Mouse (Mus musculus): ENCODE results near the gene Cd19. TPM values are rescaled to one million over a fixed set of nuclear protein-coding genes. Genes with fewer than 3 reads are reported as not detected.

Gene Cd19
- polyA plus RNA-seq, 1 experiment from 2014 or later = 0.12 TPM

- WGBS = 29% methylated on average over 15 of the region's 15 CpGs
- peak; percentile 16 for ATAC-seq (replicated peaks; ENCODE audit: low FRiP score)
- Histone ChIP-seq H3K4me1 (peaks cover 15% of the 10 kb centered on the region), H3K9ac (peak overlapping the region; percentile 51), H3K9me3 (replicated peaks) (0 out of 2 replicates have a peak, but pooled peaks cover 3% of the 10 kb centered on the region), H3K36me3 (peaks cover 26% of the 10 kb centered on the region), H3K27me3 (no peaks in the 10 kb centered on the region), H3K4me3 (replicated peaks) (peak overlapping the region; percentile 72), H3K4me2 (peak overlapping the region; percentile 79), H3K27ac (0 out of 2 replicates have a peak overlapping the region, but pooled peaks have one; percentile 15)
These were observed 14.8 kb upstream of the Cd19 start for GRCm38 (mm10) chr7:126429503-126429898.

GRCm38 (mm10) chr7:126428631-126429502 is 14.2 kb upstream of the Cd19 start, which contains the start of gene Rabep2:
TSS of gene Rabep2 (plus strand) at chr7:126428759.
- Histone ChIP-seq H3K4me1 (peaks cover 15% of the 10 kb centered on the region), H3K4me2 (peak within 1 kb of the TSS; percentile 79), H3K9ac (peak within 1 kb of the TSS; percentile 67), H3K27ac (peak within 1 kb of the TSS; percentile 96), H3K27me3 (no peaks in the 10 kb centered on the region), H3K36me3 (peaks cover 19% of the 10 kb centered on the region), H3K4me3 (replicated peaks) (peak within 1 kb of the TSS; percentile 72), H3K9me3 (replicated peaks) (0 out of 2 replicates have a peak, but pooled peaks cover 3% of the 10 kb centered on the region)
- WGBS = under 1% methylated on average over 80 of the region's 82 CpGs
- peak; percentile 94 for ATAC-seq (replicated peaks; ENCODE audit: low FRiP score)

- peaks cover 15% of the 10 kb centered on the region for H3K4me1 ChIP-seq
- peak overlapping the region; percentile 96 for H3K27ac ChIP-seq
- no peaks in the 10 kb centered on the region for H3K27me3 ChIP-seq
- no peak for ATAC-seq (replicated peaks; ENCODE audit: low FRiP score)
- WGBS = 15% methylated on average over 4 of the region's 4 CpGs
- H3K4me3 ChIP-seq (replicated peaks) = peak overlapping the region; percentile 72
- H3K36me3 ChIP-seq = peaks cover 13% of the 10 kb centered on the region
- 0 out of 2 replicates have a peak, but pooled peaks cover 3% of the 10 kb centered on the region for H3K9me3 ChIP-seq (replicated peaks)
- H3K4me2 ChIP-seq = peak overlapping the region; percentile 79
- H3K9ac ChIP-seq = peak overlapping the region; percentile 67
These were observed 13.5 kb upstream of the Cd19 start for GRCm38 (mm10) chr7:126428154-126428553.

- ATAC-seq (replicated peaks; ENCODE audit: low FRiP score) = no peak
- peaks cover 15% of the 10 kb centered on the region for H3K4me1 ChIP-seq
- 50% methylated on average over 12 of the region's 13 CpGs for WGBS
- peaks cover 9% of the 10 kb centered on the region for H3K36me3 ChIP-seq
- no peak overlapping the region for H3K9ac ChIP-seq
- 0 out of 2 replicates have a peak, but pooled peaks cover 3% of the 10 kb centered on the region for H3K9me3 ChIP-seq (replicated peaks)
- H3K27ac ChIP-seq = no peak overlapping the region
- no peak overlapping the region for H3K4me2 ChIP-seq
- H3K4me3 ChIP-seq (replicated peaks) = no peak overlapping the region
- H3K27me3 ChIP-seq = no peaks in the 10 kb centered on the region
These were observed 12.7 kb upstream of the Cd19 start for GRCm38 (mm10) chr7:126427323-126427860.

- H3K27me3 ChIP-seq = no peaks in the 10 kb centered on the region
- no peaks in the 10 kb centered on the region for H3K36me3 ChIP-seq
- H3K4me3 ChIP-seq (replicated peaks) = no peak overlapping the region
- ATAC-seq (replicated peaks; ENCODE audit: low FRiP score) = no peak
- 0 out of 2 replicates have a peak, but pooled peaks cover 3% of the 10 kb centered on the region for H3K9me3 ChIP-seq (replicated peaks)
- H3K9ac ChIP-seq = no peak overlapping the region
- H3K4me1 ChIP-seq = peaks cover 10% of the 10 kb centered on the region
- H3K4me2 ChIP-seq = no peak overlapping the region
- no peak overlapping the region for H3K27ac ChIP-seq
- 84% methylated on average over 6 of the region's 6 CpGs for WGBS
These were observed 9.5 kb upstream of the Cd19 start for GRCm38 (mm10) chr7:126424161-126424560.

- H3K4me2 ChIP-seq = no peak overlapping the region
- no peak for ATAC-seq (replicated peaks; ENCODE audit: low FRiP score)
- WGBS = 80% methylated on average over 5 of the region's 5 CpGs
- no peak overlapping the region for H3K4me3 ChIP-seq (replicated peaks)
- H3K27ac ChIP-seq = no peak overlapping the region
- H3K9ac ChIP-seq = no peak overlapping the region
- H3K9me3 ChIP-seq (replicated peaks) = 0 out of 2 replicates have a peak, but pooled peaks cover 3% of the 10 kb centered on the region
- peaks cover under 1% of the 10 kb centered on the region; the same call in 1 of the 2 replicates for H3K4me1 ChIP-seq
- no peaks in the 10 kb centered on the region for H3K36me3 ChIP-seq
- no peaks in the 10 kb centered on the region for H3K27me3 ChIP-seq
These were observed 7.1 kb upstream of the Cd19 start for GRCm38 (mm10) chr7:126421756-126422155.

GRCm38 (mm10) chr7:126418496-126418895 is 3.8 kb upstream of the Cd19 start:
- no peak overlapping the region for H3K9ac ChIP-seq
- H3K4me1 ChIP-seq = peaks cover 3% of the 10 kb centered on the region; the same call in 1 of the 2 replicates
- WGBS = 70% methylated on average over 3 of the region's 3 CpGs
- H3K4me2 ChIP-seq = no peak overlapping the region
- H3K27ac ChIP-seq = no peak overlapping the region
- H3K4me3 ChIP-seq (replicated peaks) = no peak overlapping the region
- no peak for ATAC-seq (replicated peaks; ENCODE audit: low FRiP score)
- H3K36me3 ChIP-seq = no peaks in the 10 kb centered on the region
- no peaks in the 10 kb centered on the region for H3K9me3 ChIP-seq (replicated peaks)
- H3K27me3 ChIP-seq = no peaks in the 10 kb centered on the region

GRCm38 (mm10) chr7:126417606-126418005 is 2.9 kb upstream of the Cd19 start:
- no peaks in the 10 kb centered on the region for H3K36me3 ChIP-seq
- H3K9me3 ChIP-seq (replicated peaks) = no peaks in the 10 kb centered on the region
- no peak overlapping the region for H3K9ac ChIP-seq
- H3K27me3 ChIP-seq = no peaks in the 10 kb centered on the region
- WGBS = 82% methylated on average over 4 of the region's 4 CpGs
- no peak overlapping the region for H3K27ac ChIP-seq
- H3K4me1 ChIP-seq = peaks cover 3% of the 10 kb centered on the region; the same call in 1 of the 2 replicates
- no peak for ATAC-seq (replicated peaks; ENCODE audit: low FRiP score)
- H3K4me2 ChIP-seq = no peak overlapping the region
- H3K4me3 ChIP-seq (replicated peaks) = no peak overlapping the region

- Histone ChIP-seq H3K36me3 (no peaks in the 10 kb centered on the region), H3K27me3 (no peaks in the 10 kb centered on the region), H3K4me2 (no peak overlapping the region), H3K27ac (no peak overlapping the region), H3K9ac (no peak overlapping the region), H3K9me3 (replicated peaks) (no peaks in the 10 kb centered on the region), H3K4me3 (replicated peaks) (no peak overlapping the region), H3K4me1 (peaks cover 3% of the 10 kb centered on the region; the same call in 1 of the 2 replicates)
- no peak for ATAC-seq (replicated peaks; ENCODE audit: low FRiP score)
- 41% methylated on average over 8 of the region's 8 CpGs for WGBS
These were observed 2.4 kb upstream of the Cd19 start for GRCm38 (mm10) chr7:126417045-126417444.

GRCm38 (mm10) chr7:126416615-126417014 is 1.9 kb upstream of the Cd19 start:
- no peak overlapping the region for H3K4me3 ChIP-seq (replicated peaks)
- H3K9me3 ChIP-seq (replicated peaks) = no peaks in the 10 kb centered on the region
- H3K4me2 ChIP-seq = no peak overlapping the region
- WGBS = 58% methylated on average over 2 of the region's 2 CpGs
- no peak overlapping the region for H3K27ac ChIP-seq
- no peaks in the 10 kb centered on the region for H3K27me3 ChIP-seq
- H3K36me3 ChIP-seq = no peaks in the 10 kb centered on the region
- H3K4me1 ChIP-seq = peaks cover 3% of the 10 kb centered on the region; the same call in 1 of the 2 replicates
- no peak for ATAC-seq (replicated peaks; ENCODE audit: low FRiP score)
- H3K9ac ChIP-seq = no peak overlapping the region

GRCm38 (mm10) chr7:126411061-126411460 is 3.6 kb downstream of the Cd19 start:
- no peak for ATAC-seq (replicated peaks; ENCODE audit: low FRiP score)
- WGBS = 91% methylated on average over 4 of the region's 4 CpGs
- H3K36me3 ChIP-seq = no peaks in the 10 kb centered on the region
- no peak overlapping the region for H3K4me2 ChIP-seq
- no peak overlapping the region for H3K4me3 ChIP-seq (replicated peaks)
- H3K27ac ChIP-seq = no peak overlapping the region
- no peak overlapping the region for H3K9ac ChIP-seq
- no peaks in the 10 kb centered on the region for H3K9me3 ChIP-seq (replicated peaks)
- H3K27me3 ChIP-seq = no peaks in the 10 kb centered on the region
- H3K4me1 ChIP-seq = no peaks in the 10 kb centered on the region

- no peak overlapping the region for H3K4me3 ChIP-seq (replicated peaks)
- WGBS = 85% methylated on average over 2 of the region's 2 CpGs
- no peak overlapping the region for H3K4me2 ChIP-seq
- H3K9me3 ChIP-seq (replicated peaks) = no peaks in the 10 kb centered on the region
- no peaks in the 10 kb centered on the region for H3K27me3 ChIP-seq
- H3K4me1 ChIP-seq = no peaks in the 10 kb centered on the region
- H3K9ac ChIP-seq = no peak overlapping the region
- no peak for ATAC-seq (replicated peaks; ENCODE audit: low FRiP score)
- no peak overlapping the region for H3K27ac ChIP-seq
- no peaks in the 10 kb centered on the region for H3K36me3 ChIP-seq
These were observed 6.0 kb downstream of the Cd19 start for GRCm38 (mm10) chr7:126408686-126409085.
